Mouse (Mus musculus) Patski (cell line): ENCODE measurements around the gene Ffar4. TPM values are rescaled to one million over a fixed set of nuclear protein-coding genes. Genes with fewer than 3 reads are reported as not detected.

ENCODE experiments used
- ATAC-seq: fragments of 100-300 bp; one replicate; pipeline ENCODE4 v1.8.0; 2021
- CTCF ChIA-PET: fragments of 350-600 bp; sonication (Branson Sonifier 250); formaldehyde crosslinking; loops from one replicate; lab custom pipeline; 2022; ENCODE audit warnings: inconsistent platforms; lab: Charles Lee
- POLR2A ChIA-PET: fragments of 350-600 bp; sonication (Branson Sonifier 250); formaldehyde crosslinking; loops from one replicate; lab custom pipeline; 2022; ENCODE audit warnings: antibody characterized with exemption, inconsistent platforms; lab: Charles Lee
- DNase-seq: peaks from one replicate; pipeline ENCODE4 v3.0.0-alpha.2; 2011; ENCODE audit warnings: low read depth, low spot score
- H3K27me3 ChIP-seq: fragments of 371-371 bp; one replicate; pipeline ENCODE4 v1.5.1; 2021
- CTCF ChIP-seq: fragments of 100-300 bp; IDR thresholded peaks from one replicate; pipeline ENCODE4 v1.5.1; 2021
- in situ Hi-C: fragments of 300-500 bp; cut with MboI; formaldehyde crosslinking; loops from 3 replicates; pipeline ENCODE4 v1.11.1; 2018; ENCODE audit warnings: low pct_unique_long_range_greater_than_20kb, mixed read lengths
- polyA plus RNA-seq: library from polyadenylated mRNA; unstranded; gene quantifications from one replicate; pipeline ENCODE4 v1.2.3, GENCODE M21; 2021

Gene Ffar4
- polyA plus RNA-seq, 1 experiment from 2014 or later: not detected

DNA sequence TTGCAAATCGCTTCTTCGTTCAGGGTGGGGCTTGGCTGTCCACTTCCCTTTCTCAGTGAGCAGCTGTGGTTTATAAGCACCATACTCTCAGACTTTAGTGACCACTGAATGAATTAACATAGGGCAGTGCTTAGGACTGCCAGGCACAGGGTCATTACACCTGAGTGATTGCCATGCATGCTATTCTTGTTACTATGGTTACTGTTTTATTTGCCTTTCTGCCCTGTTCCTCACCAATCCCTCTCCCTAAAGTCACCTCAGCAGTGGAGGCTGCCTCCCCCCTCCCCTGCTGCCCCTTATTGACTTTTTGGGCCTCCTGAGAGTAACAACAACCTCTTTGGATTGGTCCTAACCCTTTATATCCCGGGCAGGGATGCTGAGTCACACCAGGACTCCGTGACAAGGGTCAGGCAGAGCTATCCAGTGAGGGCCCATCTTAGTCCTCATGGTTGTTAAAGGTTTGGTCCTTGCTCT, 5.3 kb upstream of the Ffar4 start:
- H3K27me3 ChIP-seq: peaks cover 67% of the 10 kb centered on the region
- no peak for TF ChIP-seq CTCF
- CTCF ChIA-PET: no interaction called here
- POLR2A ChIA-PET: no interaction called here
- no peak for DNase-seq
- in situ Hi-C loops: no loop called here
- no peak for ATAC-seq

DNA sequence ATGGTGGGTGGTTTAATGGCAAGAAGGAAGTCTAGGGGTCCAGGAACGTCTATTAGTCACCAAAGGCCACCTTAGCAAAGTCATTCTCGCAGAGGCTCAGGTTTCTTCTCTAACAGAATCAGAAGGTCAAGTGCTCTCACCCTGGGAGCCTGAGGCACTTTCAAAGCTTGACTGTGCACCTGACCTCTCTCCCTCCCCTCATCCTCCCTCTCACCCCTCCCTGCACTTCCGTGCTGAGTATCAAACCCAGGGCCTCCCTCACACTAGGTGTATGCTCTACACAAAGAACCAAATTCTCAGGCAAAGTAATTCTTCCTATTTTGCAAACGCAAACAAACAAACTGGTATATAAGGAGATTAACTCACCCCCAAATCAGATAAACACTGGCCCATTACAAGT, 640 bp upstream of the Ffar4 start:
- CTCF ChIA-PET: no interaction called here
- no peak for ATAC-seq
- H3K27me3 ChIP-seq: peaks cover 71% of the 10 kb centered on the region
- no peak for DNase-seq
- in situ Hi-C loops: no loop called here
- POLR2A ChIA-PET: no interaction called here
- TF ChIP-seq CTCF: no peak

DNA sequence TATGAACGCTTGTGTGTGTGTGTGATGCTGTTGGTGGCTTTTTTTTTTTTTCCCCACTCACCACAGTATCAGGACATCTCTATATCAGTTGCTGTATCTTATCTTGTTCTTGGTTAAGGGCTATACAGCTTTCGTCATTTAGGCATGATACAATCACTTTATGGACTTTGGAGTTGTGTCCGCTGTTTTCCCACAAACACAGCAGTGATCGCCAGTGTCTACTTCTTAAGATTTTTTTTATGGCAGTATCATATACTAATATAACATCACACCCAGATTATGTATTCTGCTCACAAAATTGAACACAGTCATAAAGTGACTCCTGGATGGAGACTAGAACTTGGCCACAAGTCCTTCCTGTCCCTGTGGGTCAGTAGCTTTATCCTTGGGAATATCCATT, 11.0 kb downstream of the Ffar4 start:
- CTCF ChIA-PET: interaction anchor here (1.5 kb wide), 1 partner anchor 51 kb away, joined by 3 read pairs; no protein-coding TSS in a partner anchor
- in situ Hi-C loops: no loop called here

DNA sequence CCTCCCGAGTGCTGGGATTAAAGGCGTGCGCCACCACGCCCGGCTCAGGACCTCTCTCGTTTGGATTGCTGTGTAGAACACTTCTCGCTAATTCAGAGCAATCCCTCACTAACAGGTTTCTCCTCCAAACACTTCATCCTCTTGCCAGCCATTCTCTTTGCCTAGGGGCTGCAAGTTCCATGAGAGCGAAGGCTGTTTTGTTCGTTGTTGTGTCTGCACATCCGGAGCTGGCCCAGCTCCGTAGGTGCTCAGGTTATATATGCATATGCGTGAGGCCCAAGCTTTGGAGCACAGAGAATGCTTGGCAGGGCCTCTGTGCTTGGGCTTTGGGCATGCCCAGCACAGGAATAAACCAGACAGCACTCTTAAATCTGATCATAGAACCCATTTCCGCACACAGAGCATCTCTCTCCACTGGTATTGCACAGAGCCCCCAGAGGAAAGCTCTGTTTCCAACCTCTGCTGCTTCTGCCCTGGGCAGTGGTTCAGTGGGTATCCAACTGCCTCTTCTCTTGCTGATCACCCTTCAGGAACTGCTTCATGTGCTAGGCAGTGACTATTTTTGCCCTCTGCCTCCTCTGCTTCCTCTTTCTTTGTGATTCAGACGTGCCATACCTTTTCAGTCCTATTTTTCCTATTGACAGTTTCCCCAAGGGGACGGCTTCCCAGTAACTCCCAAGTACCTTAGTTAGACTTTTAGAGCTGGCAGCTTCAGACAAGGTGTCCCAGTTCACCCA, 12.8 kb downstream of the Ffar4 start:
- no peak for DNase-seq
- in situ Hi-C loops: no loop called here

More for the DNA sequence above, 11.0 kb downstream of the Ffar4 start:
- DNase-seq (no peak), ATAC-seq (no peak)
- peaks cover 37% of the 10 kb centered on the region for H3K27me3 ChIP-seq
- TF ChIP-seq CTCF: no peak
- POLR2A ChIA-PET: no interaction called here

DNA sequence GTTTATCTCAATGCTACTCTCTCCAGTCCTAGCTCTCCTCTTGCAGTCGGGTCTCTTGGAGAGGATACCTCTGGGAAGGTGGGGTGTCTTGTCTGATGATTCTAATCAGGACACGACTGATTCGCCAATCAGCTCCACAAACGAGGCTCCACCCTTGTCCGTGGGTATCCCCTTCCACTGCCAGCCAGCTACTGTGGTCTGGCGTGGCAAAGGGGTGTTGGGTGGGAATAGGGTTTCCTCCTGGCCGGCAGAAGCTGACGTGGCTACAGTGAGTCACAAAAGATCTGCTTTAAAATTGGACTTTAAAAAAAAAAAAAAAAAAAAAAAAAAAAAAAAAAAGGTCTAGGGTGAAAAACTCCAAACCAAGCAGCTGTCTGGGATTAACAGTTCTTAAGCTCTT, 14.2 kb downstream of the Ffar4 start:
- in situ Hi-C loops: no loop called here
- no peak for DNase-seq
- ATAC-seq: no peak
- POLR2A ChIA-PET: no interaction called here
- CTCF ChIA-PET: no interaction called here
- no peak for TF ChIP-seq CTCF
- H3K27me3 ChIP-seq: peaks cover 35% of the 10 kb centered on the region

More for the DNA sequence above, 12.8 kb downstream of the Ffar4 start:
- ChIA-PET POLR2A (interaction anchor here (0.5 kb wide), 1 partner anchor 11 kb away, joined by 3 read pairs; no protein-coding TSS in a partner anchor), CTCF (no interaction called here)
- TF ChIP-seq CTCF: no peak
- H3K27me3 ChIP-seq: peaks cover 42% of the 10 kb centered on the region
- ATAC-seq: no peak

DNA sequence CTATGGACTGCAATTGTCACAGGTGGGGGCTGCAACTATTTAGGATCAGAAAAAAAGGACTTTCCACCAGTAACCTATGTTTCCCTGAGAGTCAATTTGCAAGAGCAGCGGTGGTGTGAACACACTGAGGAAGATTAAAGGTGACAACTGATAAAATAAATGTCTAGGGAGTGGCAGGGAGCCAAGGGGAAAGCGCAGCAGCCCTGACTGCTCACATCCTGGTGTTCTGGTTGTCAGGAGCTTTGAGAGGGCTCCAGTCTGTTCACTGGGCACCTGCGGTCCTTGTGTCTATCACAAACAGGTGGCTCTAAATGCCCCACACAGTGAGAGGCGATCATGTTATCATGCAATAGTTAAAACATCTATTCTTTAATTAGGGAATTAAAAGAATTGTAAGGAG, 15.7 kb downstream of the Ffar4 start:
- H3K27me3 ChIP-seq: peaks cover 45% of the 10 kb centered on the region
- in situ Hi-C loops: no loop called here
- no peak for TF ChIP-seq CTCF
- CTCF ChIA-PET: no interaction called here
- DNase-seq (no peak), ATAC-seq (no peak)
- POLR2A ChIA-PET: no interaction called here

DNA sequence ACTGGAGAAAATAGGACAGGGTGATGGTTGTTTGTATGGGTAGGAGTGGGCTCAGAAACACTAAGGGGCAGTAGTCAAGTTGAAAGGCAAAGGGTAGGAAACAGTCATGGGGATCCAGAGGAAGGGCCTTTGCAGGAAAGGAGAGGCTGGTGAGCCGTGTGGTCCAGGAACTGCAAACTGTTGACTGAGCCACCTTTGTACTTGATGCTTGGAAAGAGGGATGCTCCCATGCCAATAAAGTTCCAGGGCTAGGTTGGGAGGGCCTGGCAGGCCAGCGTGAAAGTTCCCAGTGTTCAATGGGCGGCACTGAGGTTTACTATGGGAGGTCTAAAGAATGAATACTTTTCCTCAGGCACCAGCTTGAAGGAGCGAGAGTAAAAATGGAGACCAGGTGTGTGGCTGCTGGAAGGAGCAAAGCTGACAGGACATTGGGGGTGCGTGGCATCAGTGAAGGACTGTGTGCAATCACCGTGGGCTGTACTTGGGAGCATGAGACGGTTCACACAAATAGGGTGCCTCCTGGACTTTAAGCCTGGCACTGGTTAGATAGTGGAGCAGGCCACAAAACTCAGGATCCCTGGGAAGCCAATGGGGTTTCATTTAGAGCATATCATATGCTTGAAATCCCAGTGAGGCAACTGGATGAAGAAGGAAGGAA, 18.1 kb downstream of the Ffar4 start:
- CTCF ChIA-PET: no interaction called here
- DNase-seq: no peak
- peaks cover 43% of the 10 kb centered on the region for H3K27me3 ChIP-seq
- no peak for TF ChIP-seq CTCF
- POLR2A ChIA-PET: no interaction called here
- ATAC-seq: no peak
- in situ Hi-C loops: no loop called here

DNA sequence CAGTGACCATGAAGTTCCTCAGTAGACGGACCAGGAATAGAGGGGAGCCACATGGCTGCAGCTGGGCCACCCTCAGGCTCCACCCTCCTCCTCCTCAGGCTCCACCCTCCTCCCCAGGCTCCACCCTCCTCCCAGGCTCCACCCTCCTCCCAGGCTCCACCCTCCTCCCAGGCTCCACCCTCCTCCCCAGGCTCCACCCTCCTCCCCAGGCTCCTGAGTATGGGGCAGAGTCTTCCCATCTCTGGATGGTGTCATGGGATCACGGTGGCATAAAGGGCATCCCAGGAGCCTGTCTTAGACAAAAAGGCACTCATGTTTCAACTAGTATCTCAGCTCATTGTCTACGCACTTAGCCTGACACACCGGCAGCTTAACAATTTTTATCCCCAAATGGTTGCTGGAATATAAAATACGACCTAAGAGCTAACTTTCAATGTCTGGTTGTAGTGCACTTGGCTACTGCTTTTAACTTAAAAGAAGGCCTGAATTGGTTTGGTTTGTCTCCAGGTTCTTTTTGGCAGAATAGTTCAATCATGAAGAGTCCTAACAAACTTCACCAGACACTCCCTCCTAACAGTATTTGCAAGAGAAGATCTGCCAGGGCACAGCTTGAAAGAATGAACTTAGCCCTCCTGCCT, 23.4 kb downstream of the Ffar4 start:
- no peak for TF ChIP-seq CTCF
- peaks cover 66% of the 10 kb centered on the region for H3K27me3 ChIP-seq
- in situ Hi-C loops: no loop called here
- DNase-seq (no peak), ATAC-seq (no peak)
- ChIA-PET CTCF (interaction anchor here (1.4 kb wide), 1 partner anchor 10 kb away, joined by 3 read pairs; no protein-coding TSS in a partner anchor), POLR2A (interaction anchor here (0.7 kb wide), 1 partner anchor 10 kb away, joined by 3 read pairs; no protein-coding TSS in a partner anchor)

DNA sequence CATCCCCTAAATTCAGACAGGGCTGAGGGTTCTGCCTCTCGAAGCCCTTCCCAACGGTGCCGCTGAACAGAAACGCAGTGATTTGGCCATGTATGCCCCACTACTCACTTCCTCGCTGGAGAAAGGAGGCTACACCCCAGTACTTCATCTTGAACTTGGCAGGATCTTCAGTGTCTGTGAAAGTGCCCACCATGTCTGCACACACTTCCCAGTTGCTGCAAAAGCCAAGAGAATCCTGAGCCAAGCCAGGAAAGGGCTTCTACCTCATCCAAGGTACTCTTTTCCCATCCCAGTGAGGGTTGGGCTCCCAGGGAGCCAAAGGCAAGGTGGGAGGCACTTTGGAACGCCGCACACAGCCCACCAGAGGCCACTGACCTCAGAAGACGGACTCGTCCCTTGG, 27.1 kb downstream of the Ffar4 start:
- ChIA-PET CTCF (no interaction called here), POLR2A (no interaction called here)
- H3K27me3 ChIP-seq: peaks cover 75% of the 10 kb centered on the region
- no peak for DNase-seq
- no peak for TF ChIP-seq CTCF
- in situ Hi-C loops: no loop called here
- no peak for ATAC-seq

DNA sequence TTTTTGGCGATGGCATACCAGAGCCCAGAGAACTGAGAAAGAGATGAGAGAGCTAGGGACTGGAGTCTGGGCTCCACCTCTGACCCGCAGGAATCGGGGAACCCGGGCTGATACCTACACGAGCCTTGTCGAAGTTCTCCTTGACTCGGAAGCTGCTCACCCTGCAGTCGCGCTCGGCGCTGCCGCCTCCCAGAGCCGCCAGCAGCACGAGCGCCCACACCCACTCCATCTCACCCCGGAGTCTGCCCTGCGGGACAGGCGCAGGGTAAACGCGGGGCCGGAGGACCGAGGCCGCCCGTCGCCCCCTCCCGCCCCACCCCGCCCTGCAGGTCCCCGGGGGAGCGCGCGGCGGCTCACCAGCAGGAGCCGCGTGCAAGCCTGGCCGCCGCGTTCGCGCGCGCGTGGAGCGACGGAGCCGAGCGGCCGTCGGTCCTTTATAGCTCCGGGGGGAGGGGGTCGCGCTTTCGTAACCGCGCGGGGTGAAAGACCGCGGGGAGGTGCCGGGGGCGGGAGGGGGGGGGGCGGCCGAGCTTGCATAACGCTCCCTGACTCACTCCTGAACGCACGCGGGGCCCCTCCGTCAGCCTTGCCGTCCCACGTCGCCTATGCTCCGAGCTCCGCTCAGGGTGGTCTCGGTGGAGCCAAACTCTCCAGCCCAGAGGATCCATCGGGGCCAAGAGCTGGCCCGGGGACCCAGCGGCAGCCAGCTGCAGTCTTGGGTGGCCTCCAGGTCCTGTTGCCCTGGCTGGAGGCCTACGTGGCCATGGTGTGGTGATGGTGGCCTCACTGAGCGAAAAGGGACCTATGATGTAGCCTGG, 27.7 kb downstream of the Ffar4 start:
- DNase-seq (no peak), ATAC-seq (peak; percentile 54)
- no peak for TF ChIP-seq CTCF
- peaks cover 82% of the 10 kb centered on the region for H3K27me3 ChIP-seq
- POLR2A ChIA-PET: no interaction called here
- CTCF ChIA-PET: no interaction called here
- in situ Hi-C loops: no loop called here
